Mouse (Mus musculus): ENCODE measurements around the gene Ccnh. TPM values are rescaled to one million over a fixed set of nuclear protein-coding genes. Genes with fewer than 3 reads are reported as not detected.
"Not testable (repeated sequence)": the region's sequence is repeated elsewhere in the genome, so short reads cannot be mapped to it uniquely, and the experiment has no call there.

Gene Ccnh
- 89.2 and 93.3 TPM in 2 replicates for polyA plus RNA-seq (2014; fragmentation: Nextera tagmentation; extraction: Ambion mirVana)

DNA sequence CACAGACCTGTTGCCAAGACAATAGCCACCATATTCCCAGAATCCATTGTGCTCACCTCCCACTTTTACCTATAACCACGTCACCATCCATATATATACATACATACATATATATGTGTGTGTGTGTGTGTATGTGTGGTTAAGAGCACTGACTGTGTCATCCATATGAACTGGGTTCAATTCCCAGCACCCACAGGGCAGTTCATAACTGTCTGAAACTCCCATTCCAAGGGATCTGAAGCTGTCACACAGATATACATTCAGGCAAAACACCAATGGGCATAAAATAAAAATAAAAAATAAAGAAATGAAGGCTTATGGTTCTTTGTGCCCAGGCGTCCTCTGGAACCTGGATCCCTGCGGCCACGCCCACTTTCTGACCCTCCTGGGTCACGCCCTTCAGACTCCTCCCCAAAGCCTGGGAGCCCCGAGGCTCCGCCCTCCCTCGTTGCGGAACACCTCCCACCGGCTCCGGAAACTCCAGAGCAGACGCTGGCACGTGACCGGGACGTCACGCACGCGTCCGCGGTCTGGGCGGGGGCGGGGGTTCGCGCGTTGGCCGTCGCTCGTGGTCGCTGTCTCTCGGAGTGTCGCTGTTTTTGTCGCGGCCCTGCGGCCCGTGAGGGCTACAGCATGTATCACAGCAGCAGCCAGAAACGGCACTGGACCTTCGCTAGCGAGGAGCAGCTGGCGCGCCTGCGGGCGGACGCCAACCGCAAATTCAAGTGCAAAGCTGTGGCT lies at the start of gene Ccnh:
Gene Ccnh (plus strand): TSS at position 506 of the 741 bp plus-strand sequence.
- 2% methylated on average over 44 of the region's 44 CpGs for WGBS
- Histone ChIP-seq H3K9me3 (ENCODE audit: control insufficient read depth, low read length) (no peaks in the 10 kb centered on the region), H3K4me3 (ENCODE audit: low read length) (peak within 1 kb of the TSS; percentile 91), H3K4me1 (ENCODE audit: control insufficient read depth, insufficient read depth, low read length) (no peaks in the 10 kb centered on the region), H3K27ac (ENCODE audit: low read depth, low read length) (peak within 1 kb of the TSS; percentile 71), H3K27me3 (ENCODE audit: control insufficient read depth, insufficient read depth, low read length) (no peaks in the 10 kb centered on the region), H3K4me2 (replicated peaks; ENCODE audit: low read depth, low read length) (peak within 1 kb of the TSS; percentile 77), H3K36me3 (ENCODE audit: control insufficient read depth, insufficient read depth, low read length) (peaks cover 10% of the 10 kb centered on the region), H3K9ac (ENCODE audit: low read depth, low read length) (peak within 1 kb of the TSS; percentile 81)
- peak; percentile 99 for ATAC-seq (ENCODE audit: low FRiP score, low TSS enrichment)

GRCm38 (mm10) chr13:85143361-85143760 lies 45.8 kb upstream of the Ccnh start:
- H3K9ac ChIP-seq (ENCODE audit: low read depth, low read length); H3K27me3 ChIP-seq (ENCODE audit: control insufficient read depth, insufficient read depth, low read length); H3K4me3 ChIP-seq (ENCODE audit: low read length); H3K4me1 ChIP-seq (ENCODE audit: control insufficient read depth, insufficient read depth, low read length); H3K9me3 ChIP-seq (ENCODE audit: control insufficient read depth, low read length); H3K27ac ChIP-seq (ENCODE audit: low read depth, low read length); ATAC-seq (ENCODE audit: low FRiP score, low TSS enrichment); H3K4me2 ChIP-seq (replicated peaks; ENCODE audit: low read depth, low read length); H3K36me3 ChIP-seq (ENCODE audit: control insufficient read depth, insufficient read depth, low read length): not testable (repeated sequence)
- WGBS = 94% methylated on average over 16 of the region's 16 CpGs

- Histone ChIP-seq H3K4me1 (ENCODE audit: control insufficient read depth, insufficient read depth, low read length) (no peaks in the 10 kb centered on the region), H3K27me3 (ENCODE audit: control insufficient read depth, insufficient read depth, low read length) (no peaks in the 10 kb centered on the region), H3K9ac (ENCODE audit: low read depth, low read length) (no peak overlapping the region), H3K4me3 (ENCODE audit: low read length) (no peak overlapping the region), H3K36me3 (ENCODE audit: control insufficient read depth, insufficient read depth, low read length) (no peaks in the 10 kb centered on the region), H3K4me2 (replicated peaks; ENCODE audit: low read depth, low read length) (no peak overlapping the region), H3K9me3 (ENCODE audit: control insufficient read depth, low read length) (no peaks in the 10 kb centered on the region), H3K27ac (ENCODE audit: low read depth, low read length) (no peak overlapping the region)
- no peak for ATAC-seq (ENCODE audit: low FRiP score, low TSS enrichment)
Measured at GRCm38 (mm10) chr13:85146471-85146870, 42.7 kb upstream of the Ccnh start.

GRCm38 (mm10) chr13:85154746-85155145 lies 34.5 kb upstream of the Ccnh start:
- Histone ChIP-seq H3K9me3 (ENCODE audit: control insufficient read depth, low read length) (no peaks in the 10 kb centered on the region), H3K4me3 (ENCODE audit: low read length) (no peak overlapping the region), H3K4me2 (replicated peaks; ENCODE audit: low read depth, low read length) (no peak overlapping the region), H3K36me3 (ENCODE audit: control insufficient read depth, insufficient read depth, low read length) (no peaks in the 10 kb centered on the region), H3K27ac (ENCODE audit: low read depth, low read length) (no peak overlapping the region), H3K9ac (ENCODE audit: low read depth, low read length) (no peak overlapping the region), H3K4me1 (ENCODE audit: control insufficient read depth, insufficient read depth, low read length) (no peaks in the 10 kb centered on the region), H3K27me3 (ENCODE audit: control insufficient read depth, insufficient read depth, low read length) (no peaks in the 10 kb centered on the region)
- WGBS = 90% methylated on average over 6 of the region's 6 CpGs
- no peak for ATAC-seq (ENCODE audit: low FRiP score, low TSS enrichment)

DNA sequence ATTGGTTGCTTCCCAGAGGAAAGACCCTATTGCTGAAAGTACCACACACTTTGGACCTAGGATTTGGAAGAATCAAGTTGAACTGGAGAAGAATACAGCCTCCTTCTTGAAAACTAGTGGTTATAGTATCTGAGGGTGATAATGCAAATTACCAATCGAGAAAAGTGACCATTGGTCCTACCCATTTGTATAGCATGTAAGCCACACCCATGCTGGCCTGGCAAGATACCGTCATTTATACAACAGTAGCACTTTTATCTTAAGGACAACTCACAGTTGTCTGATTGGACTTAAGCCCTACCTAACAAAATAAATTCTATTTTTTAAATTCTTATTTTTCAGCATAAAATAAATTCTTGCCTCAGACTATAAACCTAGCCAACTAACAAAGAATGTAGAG lies 29.2 kb upstream of the Ccnh start:
- H3K4me1 ChIP-seq (ENCODE audit: control insufficient read depth, insufficient read depth, low read length) = no peaks in the 10 kb centered on the region
- 72% methylated on average over 2 of the region's 2 CpGs for WGBS
- no peaks in the 10 kb centered on the region for H3K9me3 ChIP-seq (ENCODE audit: control insufficient read depth, low read length)
- H3K27me3 ChIP-seq (ENCODE audit: control insufficient read depth, insufficient read depth, low read length) = no peaks in the 10 kb centered on the region
- ATAC-seq (ENCODE audit: low FRiP score, low TSS enrichment) = no peak
- H3K4me2 ChIP-seq (replicated peaks; ENCODE audit: low read depth, low read length) = no peak overlapping the region
- H3K9ac ChIP-seq (ENCODE audit: low read depth, low read length) = no peak overlapping the region
- no peaks in the 10 kb centered on the region for H3K36me3 ChIP-seq (ENCODE audit: control insufficient read depth, insufficient read depth, low read length)
- H3K27ac ChIP-seq (ENCODE audit: low read depth, low read length) = no peak overlapping the region
- H3K4me3 ChIP-seq (ENCODE audit: low read length) = no peak overlapping the region

GRCm38 (mm10) chr13:85164512-85165124 lies 24.6 kb upstream of the Ccnh start:
- no peaks in the 10 kb centered on the region for H3K9me3 ChIP-seq (ENCODE audit: control insufficient read depth, low read length)
- H3K9ac ChIP-seq (ENCODE audit: low read depth, low read length) = no peak overlapping the region
- no peaks in the 10 kb centered on the region for H3K4me1 ChIP-seq (ENCODE audit: control insufficient read depth, insufficient read depth, low read length)
- no peak overlapping the region for H3K4me3 ChIP-seq (ENCODE audit: low read length)
- no peaks in the 10 kb centered on the region for H3K36me3 ChIP-seq (ENCODE audit: control insufficient read depth, insufficient read depth, low read length)
- H3K27me3 ChIP-seq (ENCODE audit: control insufficient read depth, insufficient read depth, low read length) = no peaks in the 10 kb centered on the region
- no peak overlapping the region for H3K27ac ChIP-seq (ENCODE audit: low read depth, low read length)
- no peak for ATAC-seq (ENCODE audit: low FRiP score, low TSS enrichment)
- no peak overlapping the region for H3K4me2 ChIP-seq (replicated peaks; ENCODE audit: low read depth, low read length)
- 44% methylated on average over 4 of the region's 4 CpGs for WGBS

GRCm38 (mm10) chr13:85189644-85190121 lies 475 bp downstream of the Ccnh start:
- Histone ChIP-seq H3K4me3 (ENCODE audit: low read length) (peak overlapping the region; percentile 91), H3K4me2 (replicated peaks; ENCODE audit: low read depth, low read length) (peak overlapping the region; percentile 77), H3K27me3 (ENCODE audit: control insufficient read depth, insufficient read depth, low read length) (no peaks in the 10 kb centered on the region), H3K9me3 (ENCODE audit: control insufficient read depth, low read length) (no peaks in the 10 kb centered on the region), H3K4me1 (ENCODE audit: control insufficient read depth, insufficient read depth, low read length) (no peaks in the 10 kb centered on the region), H3K27ac (ENCODE audit: low read depth, low read length) (peak overlapping the region; percentile 71), H3K9ac (ENCODE audit: low read depth, low read length) (peak overlapping the region; percentile 81), H3K36me3 (ENCODE audit: control insufficient read depth, insufficient read depth, low read length) (peaks cover 10% of the 10 kb centered on the region)
- peak; percentile 88 for ATAC-seq (ENCODE audit: low FRiP score, low TSS enrichment)
- WGBS = under 1% methylated on average over 17 of the region's 17 CpGs

DNA sequence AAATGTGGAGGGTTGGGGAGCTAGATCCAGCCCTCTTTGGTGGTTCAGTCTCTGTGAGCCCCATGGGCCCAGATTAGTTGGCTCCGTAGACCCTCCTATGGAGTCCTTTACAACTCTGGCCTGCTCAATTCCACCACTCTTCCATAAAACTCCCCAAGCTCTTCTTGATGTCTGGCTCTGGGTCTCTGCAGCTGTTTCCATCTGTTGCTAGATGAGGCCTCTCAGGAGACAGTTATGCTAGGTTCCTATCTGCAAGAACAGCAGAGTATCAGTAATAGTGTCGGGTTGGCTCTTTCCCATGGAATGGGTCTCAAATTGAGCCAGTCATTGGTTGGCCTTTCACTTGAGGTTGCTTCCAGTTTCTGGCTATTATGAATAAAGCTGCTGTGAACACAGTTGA lies 2.0 kb downstream of the Ccnh start:
- ATAC-seq (ENCODE audit: low FRiP score, low TSS enrichment) = no peak
- Histone ChIP-seq H3K36me3 (ENCODE audit: control insufficient read depth, insufficient read depth, low read length) (peaks cover 10% of the 10 kb centered on the region), H3K27me3 (ENCODE audit: control insufficient read depth, insufficient read depth, low read length) (no peaks in the 10 kb centered on the region), H3K4me3 (ENCODE audit: low read length) (no peak overlapping the region), H3K4me2 (replicated peaks; ENCODE audit: low read depth, low read length) (no peak overlapping the region), H3K4me1 (ENCODE audit: control insufficient read depth, insufficient read depth, low read length) (no peaks in the 10 kb centered on the region), H3K9ac (ENCODE audit: low read depth, low read length) (no peak overlapping the region), H3K9me3 (ENCODE audit: control insufficient read depth, low read length) (no peaks in the 10 kb centered on the region), H3K27ac (ENCODE audit: low read depth, low read length) (no peak overlapping the region)
- WGBS = 92% methylated on average over 2 of the region's 2 CpGs

DNA sequence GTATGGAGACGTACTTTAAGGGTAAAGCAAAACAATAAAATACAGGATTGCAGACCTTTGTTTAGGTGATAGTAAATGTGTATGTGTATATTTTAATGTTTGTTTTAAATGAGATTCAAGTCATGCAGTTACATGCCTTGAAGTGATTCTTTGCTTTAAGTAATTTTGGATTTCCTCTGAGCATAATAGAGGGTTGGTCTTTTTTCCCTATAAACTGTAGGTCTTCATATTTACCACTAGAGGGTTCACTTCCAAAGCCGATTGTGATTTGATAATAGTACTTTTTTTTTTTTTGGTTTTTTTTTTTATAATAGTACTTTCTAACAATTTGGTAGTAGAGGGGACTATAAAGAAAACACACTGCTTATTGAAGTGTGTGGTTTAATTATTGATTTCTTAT lies 18.3 kb downstream of the Ccnh start:
- Histone ChIP-seq H3K4me3 (ENCODE audit: low read length) (no peak overlapping the region), H3K36me3 (ENCODE audit: control insufficient read depth, insufficient read depth, low read length) (peaks cover 27% of the 10 kb centered on the region), H3K27me3 (ENCODE audit: control insufficient read depth, insufficient read depth, low read length) (no peaks in the 10 kb centered on the region), H3K4me1 (ENCODE audit: control insufficient read depth, insufficient read depth, low read length) (no peaks in the 10 kb centered on the region), H3K27ac (ENCODE audit: low read depth, low read length) (no peak overlapping the region), H3K4me2 (replicated peaks; ENCODE audit: low read depth, low read length) (no peak overlapping the region), H3K9ac (ENCODE audit: low read depth, low read length) (no peak overlapping the region), H3K9me3 (ENCODE audit: control insufficient read depth, low read length) (no peaks in the 10 kb centered on the region)
- no peak for ATAC-seq (ENCODE audit: low FRiP score, low TSS enrichment)
- 80% methylated on average over 2 of the region's 2 CpGs for WGBS
